Mouse (Mus musculus): ENCODE data around the gene Cgref1.

Cgref1 gene

GRCm38 (mm10) chr5:30944956-30945781 lies at the start of gene Cgref1:
Cgref1 (minus strand) TSS chr5:30945591.
- DNase-seq: peak; percentile 24 to 36

GRCm38 (mm10) chr5:30994074-30994473 lies 48.7 kb upstream of the Cgref1 start:
- DNase-seq: no peak

GRCm38 (mm10) chr5:30992980-30993676 lies 47.7 kb upstream of the Cgref1 start:
- DNase-seq: no peak

GRCm38 (mm10) chr5:30982357-30982756 lies 37.0 kb upstream of the Cgref1 start:
- DNase-seq: no peak

GRCm38 (mm10) chr5:30974870-30975656 lies 29.7 kb upstream of the Cgref1 start:
- no peak for DNase-seq

GRCm38 (mm10) chr5:30969440-30969839 lies 24.0 kb upstream of the Cgref1 start:
- DNase-seq: no peak

- DNase-seq: no peak
Measured at GRCm38 (mm10) chr5:30968416-30968815, 23.0 kb upstream of the Cgref1 start, which contains the start of gene Tcf23. Tcf23 (plus strand) TSS chr5:30968662.

- no peak for DNase-seq
Measured at GRCm38 (mm10) chr5:30966189-30966588, 20.8 kb upstream of the Cgref1 start.

GRCm38 (mm10) chr5:30963916-30964315 lies 18.5 kb upstream of the Cgref1 start:
- DNase-seq: no peak

GRCm38 (mm10) chr5:30961545-30962505 lies 16.4 kb upstream of the Cgref1 start:
- DNase-seq: no peak

- DNase-seq: no peak
Measured at GRCm38 (mm10) chr5:30960814-30961213, 15.4 kb upstream of the Cgref1 start.

GRCm38 (mm10) chr5:30959966-30960501 lies 14.6 kb upstream of the Cgref1 start, which contains the start of gene Preb:
Preb (minus strand) TSS chr5:30960361.
- peak; percentile 98 for DNase-seq

GRCm38 (mm10) chr5:30959198-30959854 lies 13.9 kb upstream of the Cgref1 start:
- no peak for DNase-seq

GRCm38 (mm10) chr5:30957891-30958290 lies 12.5 kb upstream of the Cgref1 start:
- no peak for DNase-seq

GRCm38 (mm10) chr5:30955751-30956150 lies 10.4 kb upstream of the Cgref1 start:
- DNase-seq: no peak

GRCm38 (mm10) chr5:30954556-30954955 lies 9.2 kb upstream of the Cgref1 start:
- no peak for DNase-seq

GRCm38 (mm10) chr5:30954065-30954464 lies 8.7 kb upstream of the Cgref1 start:
- no peak for DNase-seq

- DNase-seq: no peak
Measured at GRCm38 (mm10) chr5:30952551-30952950, 7.2 kb upstream of the Cgref1 start.

GRCm38 (mm10) chr5:30951706-30952105 lies 6.3 kb upstream of the Cgref1 start:
- DNase-seq: no peak

GRCm38 (mm10) chr5:30950922-30951321 lies 5.5 kb upstream of the Cgref1 start:
- no peak for DNase-seq

- no peak for DNase-seq
Measured at GRCm38 (mm10) chr5:30950451-30950850, 5.1 kb upstream of the Cgref1 start.

Data from thymus, postnatal 36 days (tissue).